Mouse (Mus musculus): Measurements from ENCODE around the gene Rangap1. TPM values are rescaled to one million over a fixed set of nuclear protein-coding genes. Genes with fewer than 3 reads are reported as not detected.

Rangap1 gene
- polyA plus RNA-seq, 1 experiment, result 158 TPM

DNA sequence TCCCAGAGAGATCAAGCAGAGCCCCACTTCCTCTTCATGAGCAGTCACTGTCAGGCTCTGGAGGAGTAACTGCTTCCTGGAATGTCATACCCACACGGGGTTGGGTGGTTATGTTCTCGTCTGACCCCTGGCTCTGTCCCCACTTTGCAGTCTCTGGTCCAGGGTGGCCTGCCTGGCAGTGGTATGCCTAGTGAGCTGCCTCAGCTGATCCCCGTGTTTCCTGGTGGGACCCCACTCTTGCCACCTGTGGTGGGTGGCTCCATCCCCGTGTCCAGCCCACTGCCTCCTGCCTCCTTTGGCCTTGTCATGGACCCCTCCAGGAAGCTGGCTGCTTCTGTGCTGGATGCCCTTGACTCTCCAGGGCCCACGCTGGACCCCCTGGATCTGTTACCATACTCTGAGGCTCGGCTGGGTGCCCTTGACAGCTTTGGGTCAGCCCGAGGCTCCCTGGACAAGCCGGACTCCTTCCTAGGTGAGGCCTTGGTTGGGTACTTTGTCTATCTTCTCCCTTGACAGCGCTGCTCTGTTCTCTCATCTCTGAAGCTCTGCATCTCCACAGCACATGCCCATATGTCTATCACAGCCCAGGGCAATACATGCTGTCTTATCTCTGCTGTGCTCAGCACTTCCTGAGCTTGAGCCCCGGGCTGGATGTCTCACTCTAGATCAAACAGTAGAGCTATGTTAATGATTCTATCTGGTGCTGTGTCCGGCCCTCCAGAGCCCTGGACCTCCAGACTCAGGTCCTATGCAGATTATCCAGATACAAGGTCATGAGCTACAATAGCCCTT is 31.5 kb upstream of the Rangap1 start:
- no peak overlapping the region for H3K4me3 ChIP-seq (ENCODE audit: low read depth, low read length)
- no peaks in the 10 kb centered on the region for H3K4me1 ChIP-seq (ENCODE audit: control insufficient read depth, insufficient read depth, low read length)
- no peak for TF ChIP-seq CTCF (IDR thresholded peaks at IDR 0.05; ENCODE audit: low read depth, low read length)
- TF ChIP-seq EP300 (IDR thresholded peaks at IDR 0.05; ENCODE audit: insufficient read depth, low read depth, low read length), result no peak
- no peak for TF ChIP-seq POLR2A (IDR thresholded peaks at IDR 0.05; ENCODE audit: insufficient read depth, low read length)
- H3K9ac ChIP-seq (ENCODE audit: low read depth, poor library complexity, severe bottlenecking), result no peak overlapping the region
- no peaks in the 10 kb centered on the region for H3K36me3 ChIP-seq (ENCODE audit: control insufficient read depth, insufficient read depth, low read length, poor library complexity, severe bottlenecking)
- H3K9me3 ChIP-seq (replicated peaks; ENCODE audit: control insufficient read depth, insufficient read depth, low read length, poor library complexity, severe bottlenecking), result no peaks in the 10 kb centered on the region
- H3K27ac ChIP-seq (ENCODE audit: insufficient read depth, low read length), result no peak overlapping the region
- H3K27me3 ChIP-seq (ENCODE audit: control insufficient read depth, insufficient read depth, low read length, poor library complexity, severe bottlenecking), result no peaks in the 10 kb centered on the region

- Histone ChIP-seq H3K4me1 (ENCODE audit: control insufficient read depth, insufficient read depth, low read length) (no peaks in the 10 kb centered on the region), H3K9ac (ENCODE audit: low read depth, poor library complexity, severe bottlenecking) (no peak overlapping the region), H3K4me3 (ENCODE audit: low read depth, low read length) (no peak overlapping the region), H3K27me3 (ENCODE audit: control insufficient read depth, insufficient read depth, low read length, poor library complexity, severe bottlenecking) (no peaks in the 10 kb centered on the region), H3K36me3 (ENCODE audit: control insufficient read depth, insufficient read depth, low read length, poor library complexity, severe bottlenecking) (no peaks in the 10 kb centered on the region), H3K9me3 (replicated peaks; ENCODE audit: control insufficient read depth, insufficient read depth, low read length, poor library complexity, severe bottlenecking) (no peaks in the 10 kb centered on the region), H3K27ac (ENCODE audit: insufficient read depth, low read length) (no peak overlapping the region)
- no peak for TF ChIP-seq EP300 (IDR thresholded peaks at IDR 0.05; ENCODE audit: insufficient read depth, low read depth, low read length)
- no peak for TF ChIP-seq CTCF (IDR thresholded peaks at IDR 0.05; ENCODE audit: low read depth, low read length)
- TF ChIP-seq POLR2A (IDR thresholded peaks at IDR 0.05; ENCODE audit: insufficient read depth, low read length), result no peak
Measured at GRCm38 (mm10) chr15:81774505-81775171, 29.3 kb upstream of the Rangap1 start.

- no peaks in the 10 kb centered on the region for H3K4me1 ChIP-seq (ENCODE audit: control insufficient read depth, insufficient read depth, low read length)
- H3K27ac ChIP-seq (ENCODE audit: insufficient read depth, low read length), result no peak overlapping the region
- H3K36me3 ChIP-seq (ENCODE audit: control insufficient read depth, insufficient read depth, low read length, poor library complexity, severe bottlenecking), result no peaks in the 10 kb centered on the region
- no peak for TF ChIP-seq POLR2A (IDR thresholded peaks at IDR 0.05; ENCODE audit: insufficient read depth, low read length)
- H3K9me3 ChIP-seq (replicated peaks; ENCODE audit: control insufficient read depth, insufficient read depth, low read length, poor library complexity, severe bottlenecking), result no peaks in the 10 kb centered on the region
- no peaks in the 10 kb centered on the region for H3K27me3 ChIP-seq (ENCODE audit: control insufficient read depth, insufficient read depth, low read length, poor library complexity, severe bottlenecking)
- no peak overlapping the region for H3K4me3 ChIP-seq (ENCODE audit: low read depth, low read length)
- no peak overlapping the region for H3K9ac ChIP-seq (ENCODE audit: low read depth, poor library complexity, severe bottlenecking)
Measured at GRCm38 (mm10) chr15:81772431-81773120, 27.2 kb upstream of the Rangap1 start.

GRCm38 (mm10) chr15:81769037-81769436 is 23.7 kb upstream of the Rangap1 start:
- no peak for TF ChIP-seq EP300 (IDR thresholded peaks at IDR 0.05; ENCODE audit: insufficient read depth, low read depth, low read length)
- TF ChIP-seq POLR2A (IDR thresholded peaks at IDR 0.05; ENCODE audit: insufficient read depth, low read length), result no peak
- TF ChIP-seq CTCF (IDR thresholded peaks at IDR 0.05; ENCODE audit: low read depth, low read length), result no peak
- H3K27me3 ChIP-seq (ENCODE audit: control insufficient read depth, insufficient read depth, low read length, poor library complexity, severe bottlenecking), result no peaks in the 10 kb centered on the region
- no peak overlapping the region for H3K9ac ChIP-seq (ENCODE audit: low read depth, poor library complexity, severe bottlenecking)
- no peaks in the 10 kb centered on the region for H3K9me3 ChIP-seq (replicated peaks; ENCODE audit: control insufficient read depth, insufficient read depth, low read length, poor library complexity, severe bottlenecking)
- H3K27ac ChIP-seq (ENCODE audit: insufficient read depth, low read length), result no peak overlapping the region
- H3K4me3 ChIP-seq (ENCODE audit: low read depth, low read length), result peak overlapping the region; percentile 28
- no peaks in the 10 kb centered on the region for H3K4me1 ChIP-seq (ENCODE audit: control insufficient read depth, insufficient read depth, low read length)
- no peaks in the 10 kb centered on the region for H3K36me3 ChIP-seq (ENCODE audit: control insufficient read depth, insufficient read depth, low read length, poor library complexity, severe bottlenecking)

- Histone ChIP-seq H3K9me3 (replicated peaks; ENCODE audit: control insufficient read depth, insufficient read depth, low read length, poor library complexity, severe bottlenecking) (no peaks in the 10 kb centered on the region), H3K36me3 (ENCODE audit: control insufficient read depth, insufficient read depth, low read length, poor library complexity, severe bottlenecking) (no peaks in the 10 kb centered on the region), H3K27me3 (ENCODE audit: control insufficient read depth, insufficient read depth, low read length, poor library complexity, severe bottlenecking) (no peaks in the 10 kb centered on the region), H3K4me3 (ENCODE audit: low read depth, low read length) (no peak overlapping the region), H3K9ac (ENCODE audit: low read depth, poor library complexity, severe bottlenecking) (no peak overlapping the region), H3K4me1 (ENCODE audit: control insufficient read depth, insufficient read depth, low read length) (no peaks in the 10 kb centered on the region), H3K27ac (ENCODE audit: insufficient read depth, low read length) (no peak overlapping the region)
- TF ChIP-seq POLR2A (IDR thresholded peaks at IDR 0.05; ENCODE audit: insufficient read depth, low read length) (no peak), CTCF (IDR thresholded peaks at IDR 0.05; ENCODE audit: low read depth, low read length) (no peak), EP300 (IDR thresholded peaks at IDR 0.05; ENCODE audit: insufficient read depth, low read depth, low read length) (no peak)
Measured at GRCm38 (mm10) chr15:81766439-81766838, 21.1 kb upstream of the Rangap1 start.

- H3K9me3 ChIP-seq (replicated peaks; ENCODE audit: control insufficient read depth, insufficient read depth, low read length, poor library complexity, severe bottlenecking), result no peaks in the 10 kb centered on the region
- no peaks in the 10 kb centered on the region for H3K36me3 ChIP-seq (ENCODE audit: control insufficient read depth, insufficient read depth, low read length, poor library complexity, severe bottlenecking)
- H3K27me3 ChIP-seq (ENCODE audit: control insufficient read depth, insufficient read depth, low read length, poor library complexity, severe bottlenecking), result no peaks in the 10 kb centered on the region
- H3K4me1 ChIP-seq (ENCODE audit: control insufficient read depth, insufficient read depth, low read length), result no peaks in the 10 kb centered on the region
- TF ChIP-seq CTCF (IDR thresholded peaks at IDR 0.05; ENCODE audit: low read depth, low read length) (no peak), POLR2A (IDR thresholded peaks at IDR 0.05; ENCODE audit: insufficient read depth, low read length) (no peak), EP300 (IDR thresholded peaks at IDR 0.05; ENCODE audit: insufficient read depth, low read depth, low read length) (no peak)
- H3K9ac ChIP-seq (ENCODE audit: low read depth, poor library complexity, severe bottlenecking), result no peak overlapping the region
- H3K27ac ChIP-seq (ENCODE audit: insufficient read depth, low read length), result no peak overlapping the region
- H3K4me3 ChIP-seq (ENCODE audit: low read depth, low read length), result no peak overlapping the region
Measured at GRCm38 (mm10) chr15:81765651-81766050, 20.3 kb upstream of the Rangap1 start.
